Mouse (Mus musculus) A20 (cell line): ENCODE measurements around the gene Pigl.
A peak's percentile ranks its signal among the peaks of the same experiment; 100 is the strongest.
"Not testable (repeated sequence)": the region's sequence is repeated elsewhere in the genome, so short reads cannot be mapped to it uniquely, and the experiment has no call there.

Experiments used
- DNase-seq: peaks from one replicate; pipeline ENCODE4 v3.0.0-alpha.2; 2011; ENCODE audit warnings: low read depth, low spot score

Pigl gene

DNA sequence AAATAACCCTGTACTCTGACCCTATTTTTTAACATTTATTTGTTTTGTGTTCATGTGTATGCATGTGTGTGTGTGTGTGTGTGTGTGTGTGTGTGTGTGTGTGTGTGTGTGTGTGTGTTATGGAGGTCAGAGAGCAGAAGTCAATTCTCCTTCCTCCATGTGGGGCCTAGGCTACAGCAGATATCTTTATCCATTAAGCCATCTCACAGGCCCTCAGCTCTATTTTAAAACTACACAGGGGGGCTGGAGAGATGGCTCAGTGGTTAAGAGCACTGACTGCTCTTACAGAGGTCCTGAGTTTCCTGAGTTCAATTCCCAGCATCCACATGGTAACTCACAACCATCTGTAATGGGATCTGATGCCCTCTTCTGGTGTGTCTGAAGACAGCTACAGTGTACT lies 9.0 kb downstream of the Pigl start:
- not testable (repeated sequence) for DNase-seq

DNA sequence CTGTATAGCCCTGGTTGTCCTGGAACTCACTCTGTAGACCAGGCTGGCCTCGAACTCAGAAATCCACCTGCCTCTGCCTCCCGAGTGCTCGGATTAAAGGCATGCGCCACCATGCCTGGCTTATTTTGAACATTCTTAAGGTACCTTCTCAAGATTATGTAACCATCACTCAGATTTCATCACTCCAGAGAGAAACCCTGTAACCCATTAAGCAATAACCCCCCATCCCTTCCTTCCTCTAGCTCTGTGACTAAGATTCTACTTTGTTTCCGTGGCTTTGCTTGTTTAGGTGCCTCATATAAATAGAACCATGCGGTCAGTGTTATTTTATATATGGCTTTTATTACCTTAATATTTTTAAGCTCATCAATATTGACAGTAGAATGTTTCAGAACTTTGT lies 12.2 kb downstream of the Pigl start:
- DNase-seq = no peak

DNA sequence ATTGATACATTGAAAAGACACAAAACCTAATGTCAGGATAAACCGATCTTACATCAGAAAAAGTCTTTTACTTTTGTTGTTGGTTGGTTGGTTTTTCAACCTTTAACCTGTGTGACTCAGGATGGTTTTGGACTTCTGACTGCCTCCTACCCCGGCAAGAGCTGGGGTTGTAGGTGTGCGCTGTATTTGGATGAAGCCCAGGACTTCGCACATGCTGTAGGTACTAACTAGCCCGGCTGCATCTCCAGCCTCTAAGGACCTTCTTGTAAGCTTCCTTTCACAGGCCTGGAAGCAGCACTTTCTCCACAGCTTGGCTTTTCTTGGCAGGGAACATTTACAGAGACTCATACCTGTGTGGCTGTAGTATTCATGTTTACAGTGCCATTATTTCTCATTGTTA lies 15.3 kb downstream of the Pigl start:
- no peak for DNase-seq

DNA sequence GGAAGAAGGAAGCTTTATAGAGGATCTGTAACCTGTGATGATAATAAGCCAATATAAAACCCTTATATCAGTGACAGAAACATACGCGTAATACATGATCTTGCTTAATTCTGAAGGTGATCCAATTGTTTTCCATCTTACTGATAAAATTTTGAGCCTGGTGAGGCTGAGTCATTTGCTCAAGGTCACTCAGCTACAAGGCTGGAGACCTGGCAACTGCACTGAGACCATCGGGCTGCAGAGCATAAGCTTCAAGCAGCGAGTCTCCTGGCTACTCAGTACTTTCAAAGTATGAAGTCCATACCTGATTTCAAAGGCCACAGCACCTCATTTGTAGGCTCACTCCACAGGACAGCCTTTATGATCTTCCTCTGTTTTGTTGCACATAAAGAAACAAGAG lies 17.9 kb downstream of the Pigl start:
- DNase-seq = no peak

DNA sequence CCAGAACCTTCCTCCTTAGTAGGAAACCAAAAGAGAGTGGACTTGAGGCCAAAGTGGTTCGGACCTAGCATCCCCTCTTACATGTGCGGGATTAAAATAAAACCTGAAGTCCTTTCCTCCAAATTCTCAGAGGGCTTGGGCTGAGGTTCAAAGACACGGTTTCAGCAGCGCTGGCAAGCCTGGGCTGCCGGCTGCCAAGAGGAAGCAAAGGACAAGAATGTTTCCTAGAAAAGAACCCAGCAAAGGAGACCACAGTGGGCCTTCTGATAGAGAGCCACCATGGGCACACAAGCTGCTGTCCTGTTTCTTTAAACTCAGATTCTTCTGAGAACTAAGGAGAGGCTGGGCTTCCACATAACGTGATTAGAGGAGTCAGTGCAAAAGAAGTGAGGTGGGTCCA lies 20.7 kb downstream of the Pigl start:
- DNase-seq = no peak

DNA sequence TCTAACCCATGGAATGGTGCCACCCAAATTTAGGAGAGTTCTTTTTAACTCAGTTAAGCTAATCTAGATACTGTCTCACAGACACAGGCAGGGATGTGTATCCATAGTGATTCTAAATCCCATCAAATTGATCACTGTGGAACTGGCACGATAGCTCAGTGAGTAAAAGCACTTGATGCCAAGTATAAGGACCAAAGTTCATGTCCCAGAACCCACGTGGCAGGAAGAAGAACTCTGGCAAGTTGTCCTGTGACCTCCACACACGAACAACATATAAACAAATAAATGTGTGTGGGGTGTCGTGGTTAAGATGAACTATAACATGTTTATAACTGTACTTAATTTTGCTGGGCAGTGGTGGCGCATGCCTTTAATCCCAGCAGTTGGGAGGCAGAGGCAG lies 21.3 kb downstream of the Pigl start:
- DNase-seq = no peak

DNA sequence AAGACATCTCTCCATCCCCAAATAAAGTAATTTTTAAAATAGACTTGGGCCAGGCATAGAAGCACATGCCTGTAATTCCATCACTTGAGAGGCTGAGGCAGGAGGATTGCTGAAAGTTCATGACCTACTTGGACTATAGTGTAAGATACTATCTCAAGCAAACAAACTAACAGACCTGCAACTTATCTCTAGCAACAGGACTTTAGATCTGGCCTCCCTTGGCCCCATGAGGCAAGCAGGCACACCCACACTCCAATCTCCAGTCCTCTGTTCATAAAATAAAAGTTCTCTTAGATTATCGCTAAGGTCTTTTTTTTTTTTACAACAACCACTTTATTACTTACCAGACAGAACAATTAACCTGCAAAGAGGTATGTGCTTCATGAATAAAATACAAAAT lies 28.7 kb downstream of the Pigl start:
- DNase-seq = no peak

DNA sequence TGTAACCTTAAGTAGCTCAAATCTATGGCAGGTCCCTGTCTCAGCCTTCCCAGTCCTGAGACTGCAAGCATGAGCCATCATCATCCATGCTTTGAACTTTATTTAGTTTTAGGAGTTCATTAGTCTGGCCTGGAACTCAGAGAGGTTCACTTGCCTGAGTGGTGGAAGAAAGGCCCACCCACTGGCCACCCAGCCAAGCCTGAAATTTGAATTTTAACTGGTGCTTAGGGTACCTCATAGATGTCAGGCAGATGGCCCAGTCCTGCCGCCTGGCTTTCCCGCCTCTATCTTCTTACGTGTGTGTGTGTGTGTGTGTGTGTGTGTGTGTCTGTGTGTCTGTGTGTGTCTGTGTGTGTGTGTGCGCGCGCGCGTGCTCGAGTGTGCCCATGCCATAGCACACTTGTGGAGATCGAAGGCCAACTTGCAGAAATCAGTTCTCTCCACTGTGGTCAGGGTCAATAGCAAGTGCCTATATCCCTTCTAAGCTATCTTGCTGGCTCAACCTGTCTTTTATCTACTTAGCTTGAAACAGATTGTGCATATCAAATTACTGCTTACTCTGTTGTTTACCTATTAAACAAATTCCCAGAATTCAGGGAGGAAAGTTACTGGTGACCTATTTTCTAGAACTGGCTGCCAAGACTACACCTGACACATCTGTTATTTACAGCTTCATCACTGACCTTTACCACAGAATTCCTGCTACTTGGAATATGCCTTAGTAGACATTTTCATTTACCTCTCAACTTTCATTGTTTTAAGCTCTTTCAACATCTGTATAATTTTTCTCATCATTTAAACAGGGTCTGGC lies 29.5 kb downstream of the Pigl start:
- no peak for DNase-seq

DNA sequence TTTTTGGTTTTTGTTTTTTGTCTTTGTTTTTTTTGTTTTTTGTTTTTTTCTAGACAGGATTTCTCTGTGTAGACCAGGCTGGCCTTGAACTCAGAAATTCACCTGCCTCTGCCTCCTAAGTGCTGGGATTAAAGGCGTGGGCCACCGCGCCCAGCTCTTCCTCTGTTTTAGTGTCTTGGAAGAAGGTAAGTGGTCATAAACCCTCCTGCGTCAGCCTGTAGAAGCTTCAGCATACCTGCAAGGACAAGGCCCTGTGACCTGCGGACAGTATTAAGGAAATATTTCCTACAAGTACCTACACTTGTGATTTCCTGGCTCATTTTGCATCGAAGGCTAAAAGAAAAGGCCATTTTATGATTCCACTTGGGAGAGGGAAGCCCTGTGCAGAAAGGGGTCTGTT lies 35.4 kb downstream of the Pigl start:
- DNase-seq = no peak

DNA sequence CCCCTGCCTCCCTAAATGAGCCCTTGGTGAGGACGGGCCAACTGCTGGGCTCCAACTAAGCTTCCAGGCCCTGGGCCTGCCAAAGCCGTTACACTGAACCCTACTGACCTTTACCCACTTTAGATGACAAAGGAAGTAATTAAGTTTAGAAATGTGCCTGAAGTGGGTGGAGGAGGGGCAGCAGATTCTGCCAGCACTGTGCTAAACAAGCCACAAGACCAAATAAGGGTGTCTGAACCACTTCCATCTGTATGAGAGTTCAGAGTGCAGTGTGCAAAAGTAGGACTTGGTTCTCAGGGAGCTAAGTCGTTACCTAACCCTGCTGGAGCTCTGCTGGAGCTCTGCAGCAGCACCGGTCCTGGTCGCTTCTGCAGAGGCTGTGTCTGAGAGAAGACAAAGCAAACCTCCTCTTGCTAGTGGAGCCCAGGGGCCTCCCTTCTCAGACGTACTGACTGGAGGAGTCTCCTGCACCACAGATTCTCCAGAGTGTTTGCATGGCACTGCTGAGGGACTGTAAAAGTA lies 36.6 kb downstream of the Pigl start:
- peak; percentile 27 for DNase-seq

DNA sequence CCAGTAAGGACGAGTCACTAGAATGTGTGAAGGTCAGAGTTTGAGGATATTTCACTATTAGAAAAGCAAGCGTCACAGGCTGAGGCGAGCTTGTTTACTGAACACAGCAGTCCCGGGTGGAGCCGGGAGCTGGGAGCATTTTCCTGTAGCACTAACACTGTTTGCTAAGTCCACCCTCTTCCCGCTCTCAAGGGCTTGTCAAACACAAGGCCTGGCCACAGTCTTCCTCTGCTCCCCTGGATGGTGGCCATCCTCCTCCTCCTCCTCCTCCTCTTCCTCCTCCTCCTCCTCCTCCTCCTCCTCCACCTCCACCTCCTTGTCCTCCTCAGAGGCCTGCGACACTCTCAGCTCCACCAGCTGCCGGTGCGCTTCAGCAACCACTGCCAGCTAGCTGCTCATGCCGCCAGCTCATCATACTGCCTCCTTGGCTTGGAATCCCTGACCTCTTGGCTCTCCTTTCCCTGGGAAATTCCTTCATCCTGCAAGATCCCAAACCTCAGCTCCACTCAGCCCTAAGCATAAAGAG lies 37.1 kb downstream of the Pigl start:
- no peak for DNase-seq

DNA sequence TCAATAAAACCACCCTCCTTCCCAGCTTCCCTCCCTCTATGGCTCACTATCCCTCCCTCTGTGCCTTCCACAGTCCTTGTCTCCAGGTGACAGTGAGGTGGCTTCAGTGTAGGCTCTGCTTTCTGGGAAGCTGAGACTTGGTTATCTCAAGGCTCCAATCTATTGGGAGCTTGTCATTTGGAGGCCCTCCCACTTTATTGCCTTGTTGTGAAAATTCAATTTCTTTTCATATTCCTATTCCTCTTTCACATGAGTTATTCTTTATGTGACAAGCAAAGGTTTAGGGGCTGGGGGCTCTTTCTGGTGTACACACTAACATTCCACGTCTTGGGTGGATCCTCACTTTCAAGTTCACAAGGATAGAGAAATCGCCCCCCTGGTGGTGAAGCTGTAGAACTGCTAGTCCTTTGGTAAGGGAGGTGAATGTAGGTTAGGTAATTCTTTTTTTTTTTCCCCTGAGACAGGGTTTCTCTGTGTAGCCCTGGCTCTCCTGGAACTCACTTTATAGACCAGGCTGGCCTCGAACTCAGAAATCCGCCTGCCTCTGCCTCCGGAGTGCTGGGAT lies 38.0 kb downstream of the Pigl start:
- peak; percentile 56 for DNase-seq

DNA sequence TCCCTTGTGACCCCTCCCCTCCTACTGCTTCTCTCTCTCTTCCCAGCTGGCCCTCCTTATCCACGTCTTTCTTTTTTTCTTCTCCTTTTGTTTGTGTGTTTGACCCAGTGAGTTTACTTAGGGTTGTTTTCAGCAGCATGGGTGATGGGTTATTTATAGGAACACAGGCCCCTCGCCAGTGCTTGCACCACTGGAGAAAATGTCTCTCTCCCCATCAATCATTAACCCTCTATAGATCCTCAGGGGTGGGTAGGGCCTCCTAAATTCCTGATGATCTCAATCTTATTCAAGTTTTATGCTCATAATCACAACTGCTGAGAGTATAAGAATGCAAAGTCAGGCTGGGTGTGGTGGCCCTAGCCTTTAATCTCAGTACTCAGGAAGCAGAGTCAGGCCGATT lies 38.9 kb downstream of the Pigl start:
- DNase-seq = no peak

DNA sequence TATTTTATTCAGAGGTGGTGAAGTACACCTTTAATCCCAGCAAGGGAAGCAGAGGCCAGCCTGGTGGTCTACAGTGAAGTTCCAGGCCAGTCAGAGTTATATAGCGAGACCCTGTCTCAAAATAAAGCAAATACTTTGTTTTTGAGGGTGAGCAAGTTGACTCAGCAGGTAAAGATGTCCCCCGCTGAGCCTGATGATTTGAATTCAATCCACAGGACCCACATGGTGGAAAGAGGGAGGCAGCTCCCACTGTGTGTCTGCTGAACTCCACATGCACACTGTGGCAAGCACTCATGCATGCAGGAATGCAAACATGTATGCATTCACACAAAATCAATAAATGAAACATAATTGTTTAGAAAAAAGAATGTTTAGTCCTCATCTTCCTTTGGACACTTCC lies 40.5 kb downstream of the Pigl start:
- no peak for DNase-seq

DNA sequence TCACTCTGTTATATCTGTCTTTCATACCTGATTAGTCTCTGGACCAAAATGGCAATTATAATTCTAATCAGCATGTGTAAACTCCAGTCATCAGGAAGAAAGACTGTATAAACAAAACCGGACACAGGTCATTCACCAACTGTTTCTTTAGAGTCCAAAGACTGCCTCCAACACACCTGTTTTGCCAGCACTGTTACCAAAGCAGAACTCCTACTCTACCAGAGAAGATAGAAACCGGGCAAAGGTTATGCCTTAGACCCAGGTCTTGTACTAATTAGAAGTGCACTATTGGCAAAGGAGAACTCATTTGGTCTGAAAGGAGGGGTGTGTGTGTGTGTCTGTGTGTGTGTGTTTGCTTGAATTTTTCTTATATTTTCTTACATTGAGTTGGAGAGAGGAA lies 42.3 kb downstream of the Pigl start:
- DNase-seq = no peak

DNA sequence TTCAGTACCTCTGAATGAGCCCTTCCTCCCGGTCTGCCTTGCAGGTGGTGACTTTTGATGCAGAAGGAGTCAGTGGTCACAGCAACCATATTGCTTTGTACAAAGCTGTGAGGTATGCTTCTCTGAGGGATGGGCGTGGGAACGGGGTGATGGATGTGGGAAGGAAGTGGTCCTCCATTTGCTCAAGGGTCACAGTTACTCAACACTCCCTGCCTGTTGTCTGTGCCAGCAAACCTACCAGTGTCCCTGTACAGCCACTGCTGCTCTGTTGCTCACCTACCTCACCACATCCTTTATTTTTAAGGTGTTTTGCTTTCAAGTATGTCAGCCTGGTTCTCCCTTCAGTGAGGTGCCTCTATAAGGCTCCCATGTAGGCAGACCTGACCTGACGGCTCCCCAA lies 49.4 kb downstream of the Pigl start:
- no peak for DNase-seq

DNA sequence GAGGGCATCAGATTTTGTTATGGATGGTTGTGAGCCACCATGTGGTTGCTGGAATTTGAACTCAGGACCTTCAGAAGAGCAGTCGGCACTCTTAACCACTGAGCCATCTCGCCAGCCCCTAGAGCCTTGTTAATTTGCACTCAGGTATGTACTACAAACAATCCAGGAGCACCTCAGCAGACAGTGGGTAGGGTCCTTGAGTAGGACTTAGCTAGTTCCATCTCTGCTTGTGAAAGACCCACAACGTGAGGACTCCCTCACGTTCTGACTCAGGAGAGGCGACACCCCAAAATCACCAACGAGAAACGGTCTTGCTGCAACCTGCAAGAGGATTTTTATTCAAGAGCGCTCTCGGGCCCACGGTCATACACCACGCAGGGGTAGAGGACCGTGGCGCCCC lies 50.1 kb downstream of the Pigl start:
- DNase-seq = not testable (repeated sequence)

DNA sequence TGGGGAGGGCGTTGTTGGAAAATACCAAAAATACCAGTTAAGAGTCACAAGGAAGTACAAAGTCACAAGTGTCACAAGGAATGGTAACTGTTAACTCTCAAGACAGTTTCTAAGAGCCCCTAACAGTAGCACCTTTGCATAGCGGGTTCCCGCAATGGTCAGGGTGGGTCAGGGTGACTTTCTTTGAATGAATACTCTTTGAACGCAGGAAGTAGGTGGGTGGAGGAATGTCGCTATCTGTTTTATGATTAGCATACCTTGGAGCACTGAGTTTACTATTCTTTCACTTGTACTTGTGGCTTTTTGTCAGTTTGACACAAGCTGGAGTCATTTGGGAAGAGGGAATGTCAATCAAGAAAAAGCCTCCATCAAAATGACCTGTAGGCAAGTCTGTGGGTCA lies 50.6 kb downstream of the Pigl start:
- not testable (repeated sequence) for DNase-seq

DNA sequence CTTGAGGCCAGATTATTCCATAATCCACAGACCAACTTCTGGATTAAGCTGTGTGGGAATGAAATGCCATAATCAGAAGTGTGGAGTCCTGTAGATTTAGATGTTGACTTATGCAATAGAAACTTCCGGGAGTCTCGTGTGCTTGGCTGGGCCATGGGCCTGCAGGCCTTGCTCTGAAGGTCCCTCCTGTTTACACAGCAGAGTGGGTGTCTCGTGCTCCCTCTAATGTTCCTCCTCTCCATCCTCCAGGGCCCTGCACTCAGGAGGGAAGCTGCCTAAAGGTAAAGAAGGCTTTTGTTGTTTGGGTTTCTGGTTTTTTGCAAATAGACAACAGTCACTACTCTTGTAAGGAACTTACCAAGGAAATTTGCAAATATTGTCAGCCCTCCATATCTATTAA lies 51.3 kb downstream of the Pigl start:
- DNase-seq = no peak

DNA sequence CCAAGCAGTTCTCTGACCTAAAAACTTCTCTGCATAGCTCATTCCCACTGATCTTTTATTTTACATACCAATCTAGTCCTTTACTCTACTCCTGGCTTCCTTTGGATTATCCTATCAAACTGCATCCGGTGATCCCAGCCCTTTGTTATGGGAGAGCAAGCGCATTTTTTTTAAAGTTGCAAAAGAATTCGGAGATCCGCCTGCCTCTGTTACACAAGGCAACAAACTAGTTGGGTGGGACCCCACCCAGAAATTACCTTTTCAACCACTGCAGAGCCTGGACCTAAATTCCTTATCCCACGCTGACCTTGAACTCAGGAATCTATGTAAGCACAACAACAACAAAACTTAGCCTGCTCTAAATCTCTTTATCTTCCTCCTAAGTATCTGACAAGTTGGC lies 52.7 kb downstream of the Pigl start:
- DNase-seq = no peak

DNA sequence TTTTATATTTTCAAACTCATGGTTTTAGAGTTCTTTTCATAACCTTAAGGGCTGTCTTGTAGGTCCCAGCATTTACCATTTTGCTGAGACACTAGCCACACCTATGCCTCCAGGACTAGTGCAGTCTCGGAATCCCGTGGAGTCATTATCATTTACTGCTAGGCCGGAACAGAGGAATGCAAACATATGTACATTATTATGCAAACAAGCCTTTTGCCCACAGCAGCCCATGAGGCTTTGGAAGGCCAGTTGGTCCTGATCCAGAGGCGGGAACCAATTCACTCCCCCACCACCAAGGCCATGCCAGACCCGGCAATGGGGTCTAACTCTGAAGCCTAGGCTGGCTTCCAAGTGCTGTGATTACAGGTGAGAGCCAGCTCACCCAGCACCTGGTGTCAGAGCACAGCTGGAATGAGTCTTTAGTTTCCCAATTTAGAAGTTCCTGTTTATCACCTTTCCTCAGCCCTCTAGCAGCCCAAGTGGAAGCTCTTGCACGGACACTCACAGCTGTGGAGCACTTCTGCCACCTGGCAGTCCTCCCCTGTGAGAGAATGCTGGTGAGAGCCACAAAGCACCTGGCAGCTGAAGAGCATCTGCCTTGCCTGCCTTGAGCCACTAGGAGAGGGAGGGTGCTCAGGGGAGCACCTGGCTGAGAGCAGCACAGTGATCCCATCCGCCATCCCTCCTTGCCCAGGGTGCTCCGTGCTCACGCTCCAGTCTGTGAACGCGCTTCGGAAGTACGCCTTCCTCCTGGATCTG lies 53.4 kb downstream of the Pigl start:
- DNase-seq = peak; percentile 70

DNA sequence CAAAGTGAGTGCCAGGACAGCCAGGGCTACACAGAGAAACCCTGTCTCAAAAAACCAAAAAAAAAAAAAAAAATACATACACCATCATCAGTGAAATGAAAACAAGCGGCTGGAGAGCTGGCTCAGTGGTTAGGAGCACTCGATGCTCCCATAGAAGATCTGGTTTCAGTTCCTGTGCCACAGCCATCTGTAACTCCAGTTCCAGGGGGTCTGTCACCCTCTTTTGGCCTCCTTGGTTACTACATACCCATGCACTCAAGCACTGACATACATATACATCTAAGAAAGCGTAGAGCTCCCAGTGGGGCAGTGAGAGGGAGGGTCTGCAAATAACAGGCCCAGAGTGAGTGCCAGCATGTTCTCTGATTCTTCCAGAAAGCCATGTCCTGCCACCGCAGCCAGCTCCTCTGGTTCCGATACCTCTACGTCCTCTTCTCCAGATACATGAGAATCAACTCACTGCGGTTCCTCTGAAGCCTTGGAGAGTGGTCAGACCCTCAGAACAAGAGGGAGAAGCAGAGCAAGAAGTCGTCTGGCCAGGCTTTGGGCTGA lies 54.3 kb downstream of the Pigl start:
- DNase-seq = peak; percentile 52
